Mouse (Mus musculus) heart, embryonic 15.5 days (tissue): ENCODE data around the gene Supt20. TPM values are rescaled to one million over a fixed set of nuclear protein-coding genes. Genes with fewer than 3 reads are reported as not detected.

Source experiments
- ATAC-seq: fragments of 200-750 bp; cut with Nextera tagmentation; replicated peaks from 2 replicates; pipeline ENCODE4 v1.8.0; 2017; ENCODE audit warnings: low read depth, moderate TSS enrichment; ENCODE audit not compliant: insufficient number of reproducible peaks, insufficient read depth, low FRiP score
- H3K27ac ChIP-seq: fragments of 300-500 bp; sonication (generic); 2 replicates; pipeline ENCODE4 v1.5.1; 2015; ENCODE audit warnings: mild to moderate bottlenecking, inconsistent platforms
- H3K27me3 ChIP-seq: fragments of 300-500 bp; sonication (generic); 2 replicates; pipeline ENCODE4 v1.6.1; 2015; ENCODE audit warnings: inconsistent platforms
- H3K36me3 ChIP-seq: fragments of 300-500 bp; sonication (generic); 2 replicates; pipeline ENCODE4 v1.6.1; 2015; ENCODE audit warnings: mild to moderate bottlenecking, inconsistent platforms
- H3K4me1 ChIP-seq: fragments of 300-500 bp; sonication (generic); replicated peaks from 2 replicates; pipeline ENCODE4 v1.6.1; 2015; ENCODE audit warnings: inconsistent platforms
- H3K4me2 ChIP-seq: fragments of 300-500 bp; sonication (generic); 2 replicates; pipeline ENCODE4 v1.6.1; 2015; ENCODE audit warnings: inconsistent platforms, mild to moderate bottlenecking, moderate library complexity
- H3K4me3 ChIP-seq: fragments of 300-500 bp; sonication (generic); 2 replicates; pipeline ENCODE4 v1.5.1; 2015; ENCODE audit warnings: mild to moderate bottlenecking, inconsistent platforms
- H3K9ac ChIP-seq: fragments of 300-500 bp; sonication (generic); 2 replicates; pipeline ENCODE4 v1.6.1; 2015; ENCODE audit warnings: mild to moderate bottlenecking, inconsistent platforms
- H3K9me3 ChIP-seq: fragments of 300-500 bp; sonication (generic); replicated peaks from 2 replicates; pipeline ENCODE4 v1.6.1; 2016; ENCODE audit warnings: inconsistent platforms
- WGBS: fragments of 180-500 bp; shearing (Covaris S2); methylation state at CpG from one replicate; pipeline ENCODE4 v1.1.7; 2015; ENCODE audit warnings: mixed read lengths; 5-methylcytosine and 5-hydroxymethylcytosine counted together
- polyA plus RNA-seq: library from polyadenylated mRNA; unstranded; fragments of >200 nt; fragmentation: Nextera tagmentation; extraction: Ambion mirVana; gene quantifications from 2 replicates; pipeline ENCODE4 v1.2.1, GENCODE M21; 2015

The Supt20 gene
- polyA plus RNA-seq = 58.3 and 60.7 TPM in 2 replicates

DNA sequence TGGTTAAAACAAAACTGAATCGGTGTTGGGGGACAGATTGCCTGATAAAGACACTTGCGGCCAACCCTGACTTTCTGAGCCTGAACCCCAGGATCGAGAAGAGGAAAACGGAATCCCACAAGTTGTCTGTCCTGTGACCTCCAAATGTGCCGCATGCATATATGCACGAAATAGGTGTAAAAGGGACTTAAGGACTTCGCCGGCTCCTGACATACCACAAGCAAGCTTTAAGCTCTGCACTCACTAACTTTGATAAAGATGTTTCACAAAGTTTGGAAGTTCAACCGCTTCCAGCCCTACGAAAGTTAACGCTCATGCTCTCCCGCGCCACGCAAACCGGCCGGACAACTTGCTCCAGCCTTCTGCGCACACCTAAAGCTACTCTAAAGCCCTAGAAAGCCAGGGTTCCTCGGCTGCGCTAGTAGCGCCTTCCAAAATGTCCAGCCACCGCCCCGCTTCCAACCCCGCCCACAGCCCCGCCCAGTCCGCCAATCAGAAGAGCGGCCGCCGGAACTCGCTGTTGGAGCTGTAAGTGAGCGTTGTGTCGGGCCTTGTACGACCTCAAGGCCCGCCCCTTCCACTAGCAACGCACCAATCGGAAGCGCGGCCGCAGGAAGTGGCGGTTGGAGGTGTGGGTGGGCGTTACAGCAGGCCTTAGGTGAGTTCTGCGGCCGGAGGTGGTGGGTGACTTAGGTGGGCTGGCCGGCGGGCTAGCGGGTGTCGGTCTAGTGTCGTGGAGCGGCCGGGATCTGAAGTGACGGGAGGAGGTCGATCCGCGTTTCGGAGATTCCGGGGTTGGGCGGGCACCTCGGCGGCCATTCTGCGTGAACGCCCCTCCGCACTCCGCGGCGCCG is at the start of gene Supt20:
Supt20 (plus strand) TSS at position 606 of the 854 bp plus-strand sequence.
- H3K4me2 ChIP-seq = peak within 1 kb of the TSS; percentile 63
- H3K27ac ChIP-seq = peak within 1 kb of the TSS; percentile 91
- no peaks in the 10 kb centered on the region for H3K9me3 ChIP-seq
- peak within 1 kb of the TSS; percentile 81 for H3K4me3 ChIP-seq
- WGBS = under 1% methylated on average over 65 of the region's 65 CpGs
- peak within 1 kb of the TSS; percentile 70 for H3K9ac ChIP-seq
- peak; percentile 99 for ATAC-seq
- H3K27me3 ChIP-seq = no peaks in the 10 kb centered on the region
- peaks cover 3% of the 10 kb centered on the region; the same call in 1 of the 2 replicates for H3K4me1 ChIP-seq
- peaks cover 20% of the 10 kb centered on the region for H3K36me3 ChIP-seq

DNA sequence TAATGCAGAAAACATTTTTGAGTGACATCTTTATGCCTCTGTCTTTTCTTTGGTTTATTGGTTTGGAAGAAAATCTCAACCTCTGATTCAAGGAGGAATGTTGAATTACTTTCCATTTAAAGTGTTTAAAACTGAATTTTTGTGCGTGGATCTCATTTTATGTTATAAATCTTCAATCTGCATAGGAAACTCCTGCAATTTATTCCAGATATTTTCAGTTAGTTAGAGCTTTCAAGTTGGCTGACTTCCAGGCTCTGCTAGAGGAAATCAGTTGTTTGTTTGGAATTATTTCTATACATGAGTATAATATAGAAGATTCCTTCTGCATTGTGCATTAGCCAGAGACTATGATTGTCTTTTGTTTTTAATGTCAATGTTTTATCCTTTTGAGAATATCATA is 49.8 kb upstream of the Supt20 start:
- Histone ChIP-seq H3K4me3 (no peak overlapping the region), H3K9ac (no peak overlapping the region), H3K27ac (no peak overlapping the region), H3K36me3 (no peaks in the 10 kb centered on the region), H3K4me2 (no peak overlapping the region), H3K27me3 (no peaks in the 10 kb centered on the region), H3K9me3 (no peaks in the 10 kb centered on the region), H3K4me1 (no peaks in the 10 kb centered on the region)
- no peak for ATAC-seq
- 69% methylated on average over 1 of the region's 1 CpGs for WGBS

DNA sequence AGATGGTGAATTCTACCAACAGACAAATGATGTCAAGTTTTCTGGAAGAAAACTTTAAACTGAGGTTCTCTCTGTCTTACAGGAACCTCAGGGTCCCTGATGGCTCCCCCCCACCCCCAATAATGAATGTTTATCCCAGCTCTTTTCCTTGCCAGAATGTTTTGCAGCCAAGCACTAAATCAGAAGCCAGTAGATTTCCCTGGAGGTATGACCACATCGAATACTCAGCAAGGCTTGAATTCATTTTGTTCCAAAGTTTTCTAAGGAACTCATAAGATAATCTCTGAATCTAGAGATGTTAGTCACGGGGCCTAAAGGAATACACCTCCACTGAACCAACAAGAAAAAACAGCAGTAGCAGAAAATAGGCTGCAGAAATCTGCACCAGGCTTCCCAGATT is 45.0 kb upstream of the Supt20 start:
- H3K9ac ChIP-seq = no peak overlapping the region
- 57% methylated on average over 2 of the region's 2 CpGs for WGBS
- H3K27ac ChIP-seq = peak overlapping the region; percentile 51
- no peak overlapping the region for H3K4me2 ChIP-seq
- ATAC-seq = no peak
- no peaks in the 10 kb centered on the region for H3K9me3 ChIP-seq
- H3K27me3 ChIP-seq = no peaks in the 10 kb centered on the region
- no peak overlapping the region for H3K4me3 ChIP-seq
- no peaks in the 10 kb centered on the region for H3K36me3 ChIP-seq
- H3K4me1 ChIP-seq = no peaks in the 10 kb centered on the region; the same call in 1 of the 2 replicates

DNA sequence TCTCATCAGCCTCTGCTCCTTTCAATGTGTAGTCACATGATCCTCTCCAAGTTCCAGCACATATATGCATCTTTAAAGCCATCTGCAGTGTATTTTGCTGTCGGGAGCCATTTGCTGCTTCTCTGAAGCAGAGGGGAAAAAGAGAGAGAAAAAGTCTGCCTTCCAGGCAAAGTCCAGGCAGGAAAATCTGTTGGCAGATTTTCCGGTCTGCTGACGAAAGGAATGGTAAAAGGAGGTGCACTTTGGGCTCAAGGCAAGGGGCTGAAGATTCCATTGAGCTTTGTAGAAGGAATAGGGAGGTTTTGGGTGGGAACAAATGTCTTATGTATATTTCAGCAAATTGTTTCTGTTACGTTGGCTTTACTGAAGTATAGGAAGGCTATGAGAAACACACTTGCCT is 41.0 kb upstream of the Supt20 start:
- 72% methylated on average over 4 of the region's 4 CpGs for WGBS
- Histone ChIP-seq H3K27me3 (no peaks in the 10 kb centered on the region), H3K27ac (no peak overlapping the region), H3K4me1 (no peaks in the 10 kb centered on the region; the same call in 1 of the 2 replicates), H3K4me3 (no peak overlapping the region), H3K9me3 (no peaks in the 10 kb centered on the region), H3K36me3 (no peaks in the 10 kb centered on the region), H3K9ac (no peak overlapping the region), H3K4me2 (no peak overlapping the region)
- no peak for ATAC-seq

DNA sequence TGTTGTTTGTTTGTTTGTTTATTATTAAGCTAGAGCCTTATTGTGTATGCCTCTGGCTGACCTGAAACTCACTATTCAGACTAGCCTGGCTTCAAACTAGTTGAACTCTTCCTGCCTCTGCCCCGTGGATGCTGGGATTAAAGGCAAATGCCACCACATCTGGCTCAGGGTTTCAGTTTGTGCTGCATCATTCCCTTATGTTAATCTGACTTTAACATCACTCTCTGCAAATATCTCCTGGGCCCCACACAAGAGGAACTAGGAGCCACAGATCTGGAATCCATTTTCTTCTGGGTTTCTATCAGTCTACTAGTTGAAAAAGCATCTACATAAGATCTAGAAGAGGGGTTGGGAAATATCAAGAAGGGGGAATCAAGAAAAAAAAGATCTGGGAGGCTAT is 38.4 kb upstream of the Supt20 start:
- H3K27ac ChIP-seq = no peak overlapping the region
- no peak overlapping the region for H3K4me3 ChIP-seq
- H3K9ac ChIP-seq = no peak overlapping the region
- no peaks in the 10 kb centered on the region for H3K27me3 ChIP-seq
- no peaks in the 10 kb centered on the region for H3K9me3 ChIP-seq
- WGBS = 92% methylated on average over 1 of the region's 1 CpGs
- ATAC-seq = no peak
- no peak overlapping the region for H3K4me2 ChIP-seq
- H3K4me1 ChIP-seq = no peaks in the 10 kb centered on the region
- no peaks in the 10 kb centered on the region for H3K36me3 ChIP-seq

DNA sequence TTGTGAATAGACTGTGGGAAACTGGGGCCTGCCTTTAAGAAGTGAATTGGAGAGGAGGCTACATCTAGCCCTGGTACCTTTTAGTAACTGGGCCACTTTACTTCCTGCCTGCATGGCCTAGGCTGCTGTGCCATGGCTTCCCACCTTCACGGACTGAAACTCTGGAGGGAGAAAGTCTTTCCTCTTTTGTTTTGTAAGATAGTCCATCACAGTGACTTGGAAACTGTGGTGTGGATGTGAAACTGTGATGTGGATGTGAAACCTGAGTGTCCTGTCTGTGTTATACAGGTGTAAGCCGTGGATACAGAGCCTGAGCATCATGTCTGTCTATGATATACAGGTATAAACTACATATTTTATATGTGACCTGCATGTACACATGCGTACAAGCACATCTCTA is 35.5 kb upstream of the Supt20 start:
- Histone ChIP-seq H3K9ac (no peak overlapping the region), H3K4me2 (no peak overlapping the region), H3K4me1 (no peaks in the 10 kb centered on the region), H3K4me3 (no peak overlapping the region), H3K27ac (no peak overlapping the region), H3K36me3 (no peaks in the 10 kb centered on the region), H3K9me3 (no peaks in the 10 kb centered on the region), H3K27me3 (no peaks in the 10 kb centered on the region)
- no peak for ATAC-seq
- 81% methylated on average over 3 of the region's 3 CpGs for WGBS

DNA sequence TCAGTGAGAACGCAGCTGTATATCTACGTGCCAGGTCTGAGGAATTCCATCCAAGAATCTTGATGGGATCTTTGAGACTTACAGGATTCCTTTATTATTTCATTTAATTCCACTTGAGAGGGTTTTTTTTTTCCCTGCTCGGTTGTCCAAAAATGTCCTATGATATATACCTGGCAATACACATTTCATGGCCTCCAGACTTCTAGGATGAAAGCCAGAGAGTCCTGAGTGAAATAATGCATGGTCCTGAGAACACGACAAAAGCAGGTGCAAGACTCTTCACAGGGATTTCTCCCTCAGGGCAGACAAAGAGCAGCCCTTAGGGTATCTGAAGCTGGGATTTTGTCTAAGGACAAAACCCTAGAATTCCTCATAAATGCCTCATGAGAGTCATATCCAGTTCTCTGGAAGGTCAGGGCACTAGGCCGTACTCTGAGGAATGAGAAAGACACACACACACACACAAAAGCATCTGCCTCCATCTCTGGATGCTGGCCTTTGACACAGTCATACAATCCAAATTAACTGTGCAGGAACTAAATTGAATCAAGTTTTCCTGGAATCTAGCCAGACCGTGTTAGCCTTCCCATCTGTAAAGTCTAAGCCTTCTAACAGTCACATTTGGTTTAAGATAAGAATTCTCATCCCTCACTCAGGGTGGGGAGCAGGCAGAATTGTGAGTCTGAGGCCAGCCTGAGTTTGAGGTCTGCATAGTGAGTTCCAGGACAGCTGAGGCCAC is 34.5 kb upstream of the Supt20 start:
- Histone ChIP-seq H3K4me3 (no peak overlapping the region), H3K27ac (no peak overlapping the region), H3K36me3 (no peaks in the 10 kb centered on the region), H3K4me1 (no peaks in the 10 kb centered on the region), H3K4me2 (no peak overlapping the region), H3K27me3 (no peaks in the 10 kb centered on the region), H3K9me3 (no peaks in the 10 kb centered on the region), H3K9ac (no peak overlapping the region)
- WGBS = 59% methylated on average over 6 of the region's 6 CpGs
- peak; percentile 27; the same call in 1 of the 2 replicates for ATAC-seq

DNA sequence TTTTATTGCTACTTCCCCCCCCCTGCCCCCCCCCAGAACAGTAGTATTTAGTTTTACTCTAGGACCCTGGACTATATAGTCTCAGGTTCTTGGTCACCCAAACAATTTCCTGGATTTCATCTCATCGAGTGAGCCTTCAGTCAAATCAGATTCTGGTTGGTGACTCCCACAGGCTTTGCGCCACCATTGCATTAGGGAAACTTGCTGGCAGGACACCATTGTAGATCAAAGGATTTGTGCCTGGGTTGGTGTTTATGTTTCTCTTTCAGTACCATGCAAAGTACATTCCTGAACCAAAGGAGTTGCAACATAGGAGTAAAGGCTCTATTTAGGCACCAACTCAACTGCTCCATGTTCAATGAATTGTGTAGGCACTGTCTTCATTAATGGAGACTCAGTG is 32.9 kb upstream of the Supt20 start:
- Histone ChIP-seq H3K9me3 (no peaks in the 10 kb centered on the region), H3K27me3 (no peaks in the 10 kb centered on the region), H3K4me3 (no peak overlapping the region), H3K4me2 (no peak overlapping the region), H3K9ac (no peak overlapping the region), H3K27ac (no peak overlapping the region), H3K4me1 (no peaks in the 10 kb centered on the region), H3K36me3 (no peaks in the 10 kb centered on the region)
- 82% methylated on average over 2 of the region's 2 CpGs for WGBS
- no peak for ATAC-seq

DNA sequence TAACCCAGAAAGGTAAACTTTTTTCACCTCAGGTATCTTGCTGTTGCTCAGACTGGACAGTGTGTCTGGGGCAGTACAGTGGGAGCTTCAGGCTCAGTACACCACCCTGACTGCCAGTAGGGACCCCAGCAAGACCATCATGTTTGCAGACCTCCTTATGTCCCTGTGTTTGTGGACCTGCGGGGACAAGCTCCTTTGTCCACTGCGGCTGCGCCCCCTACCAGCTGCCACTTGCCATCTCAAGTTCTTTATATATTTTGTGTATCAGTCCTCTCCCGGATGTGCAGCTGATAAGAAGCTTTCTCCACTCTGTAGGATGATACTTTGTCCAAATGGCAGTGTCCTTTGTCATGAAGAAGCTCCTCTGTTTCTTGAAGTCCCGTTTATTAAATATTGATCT is 30.2 kb upstream of the Supt20 start:
- no peak for ATAC-seq
- Histone ChIP-seq H3K9me3 (no peaks in the 10 kb centered on the region), H3K4me1 (no peaks in the 10 kb centered on the region), H3K36me3 (no peaks in the 10 kb centered on the region), H3K4me3 (no peak overlapping the region), H3K27me3 (no peaks in the 10 kb centered on the region), H3K4me2 (no peak overlapping the region), H3K9ac (no peak overlapping the region), H3K27ac (no peak overlapping the region)
- WGBS = 52% methylated on average over 5 of the region's 5 CpGs

DNA sequence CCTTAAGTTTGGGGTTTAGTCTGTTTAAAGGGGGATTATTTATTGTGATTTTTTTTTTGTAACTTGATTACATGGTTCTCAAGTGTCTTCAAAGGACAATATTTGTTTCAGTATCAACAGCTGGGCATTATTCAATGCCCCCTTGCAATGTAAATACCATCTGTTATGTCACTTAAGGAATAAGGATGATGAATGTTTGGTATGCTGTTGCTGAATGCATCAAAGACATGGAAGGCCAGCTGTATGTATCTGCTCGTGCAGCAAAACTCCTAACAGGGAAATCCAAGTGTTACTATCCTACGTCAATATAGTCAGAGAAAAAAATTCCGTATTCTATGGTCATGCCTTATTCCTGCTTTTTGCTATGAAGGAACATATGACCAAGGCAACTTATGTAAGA is 24.5 kb upstream of the Supt20 start:
- Histone ChIP-seq H3K4me1 (no peaks in the 10 kb centered on the region), H3K9ac (no peak overlapping the region), H3K4me2 (no peak overlapping the region), H3K27ac (no peak overlapping the region), H3K4me3 (no peak overlapping the region), H3K27me3 (no peaks in the 10 kb centered on the region), H3K9me3 (no peaks in the 10 kb centered on the region), H3K36me3 (no peaks in the 10 kb centered on the region)
- no peak for ATAC-seq
- WGBS = 84% methylated on average over 3 of the region's 3 CpGs

DNA sequence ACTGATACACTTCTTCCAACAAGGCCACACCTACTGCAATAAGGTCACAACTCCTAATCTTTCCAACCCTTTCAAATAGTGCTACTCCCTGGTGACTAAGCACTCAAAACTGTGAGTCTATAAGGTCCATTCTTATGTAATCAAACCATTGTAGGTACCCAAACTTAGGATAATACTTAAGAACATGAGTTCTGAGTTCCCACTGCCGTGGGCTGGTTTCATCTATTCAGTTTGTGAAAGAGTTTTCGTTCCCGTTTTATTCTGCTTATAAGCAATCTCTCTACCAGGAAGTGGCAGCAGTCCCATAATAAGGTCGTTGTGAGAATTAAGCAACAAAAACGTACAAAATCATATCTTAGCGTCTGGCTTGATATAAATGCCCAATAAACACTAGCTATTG is 23.9 kb upstream of the Supt20 start:
- Histone ChIP-seq H3K27me3 (no peaks in the 10 kb centered on the region), H3K4me3 (no peak overlapping the region), H3K4me1 (no peaks in the 10 kb centered on the region), H3K27ac (no peak overlapping the region), H3K4me2 (no peak overlapping the region), H3K9me3 (no peaks in the 10 kb centered on the region), H3K9ac (no peak overlapping the region), H3K36me3 (no peaks in the 10 kb centered on the region)
- no peak for ATAC-seq
- WGBS = 72% methylated on average over 6 of the region's 6 CpGs
